Mouse (Mus musculus): Measurements from ENCODE around the gene Tmx2. TPM values are rescaled to one million over a fixed set of nuclear protein-coding genes. Genes with fewer than 3 reads are reported as not detected.

Tmx2 gene
- polyA plus RNA-seq, 1 experiment = 35.9 TPM

DNA sequence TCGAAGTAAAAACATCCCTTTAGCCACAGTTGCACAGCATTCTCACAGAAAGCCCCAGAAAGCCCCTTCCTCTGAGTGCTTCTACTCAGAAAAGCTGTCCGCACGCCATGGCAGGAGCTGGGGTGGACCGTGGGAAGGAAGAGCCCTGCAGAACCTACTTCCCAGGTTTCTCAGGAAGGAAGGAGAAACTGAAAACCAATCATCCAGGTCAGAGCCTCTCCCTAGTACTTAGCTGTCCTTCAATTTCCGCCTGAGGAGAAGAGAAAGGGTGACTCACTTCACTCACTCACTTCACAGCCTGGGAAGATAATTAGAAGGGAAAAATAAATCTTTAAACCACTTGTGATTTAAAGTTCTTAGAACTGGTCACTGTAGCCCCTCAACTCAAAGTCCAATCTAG is 25.4 kb upstream of the Tmx2 start:
- Histone ChIP-seq H3K4me3 (replicated peaks; ENCODE audit: control insufficient read depth, low read depth, low read length) (no peak overlapping the region), H3K27ac (ENCODE audit: control insufficient read depth, insufficient read depth, low read depth, low read length, poor library complexity) (no peak overlapping the region), H3K4me1 (ENCODE audit: control insufficient read depth, insufficient read depth, low read length) (no peaks in the 10 kb centered on the region)
- TF ChIP-seq POLR2A (IDR thresholded peaks at IDR 0.05; ENCODE audit: borderline replicate concordance, control insufficient read depth, low read depth, low read length) (no peak), CTCF (IDR thresholded peaks at IDR 0.05; ENCODE audit: control insufficient read depth, insufficient read depth, low read length) (no peak)
- 84% methylated on average over 5 of the region's 5 CpGs for WGBS

DNA sequence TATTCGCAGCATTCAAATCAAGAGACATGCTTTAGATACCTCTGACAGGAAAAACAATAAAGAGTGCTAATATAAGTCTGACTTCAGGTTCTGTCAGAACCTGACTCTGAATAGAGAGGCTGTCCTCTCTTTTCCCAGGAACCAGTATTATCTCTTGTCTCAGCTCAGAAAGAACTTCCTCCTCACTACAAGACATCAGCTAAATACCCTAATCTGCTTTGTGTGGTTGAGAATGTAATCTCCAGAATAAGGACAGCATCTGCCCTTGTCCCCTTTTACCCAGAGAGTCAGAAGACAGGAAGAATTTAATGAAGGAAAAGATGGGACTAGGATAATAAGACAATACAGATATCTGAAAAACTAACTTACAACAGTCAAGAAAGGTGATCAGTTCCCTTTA is 24.6 kb upstream of the Tmx2 start:
- no peak for TF ChIP-seq POLR2A (IDR thresholded peaks at IDR 0.05; ENCODE audit: borderline replicate concordance, control insufficient read depth, low read depth, low read length)
- no peak for TF ChIP-seq CTCF (IDR thresholded peaks at IDR 0.05; ENCODE audit: control insufficient read depth, insufficient read depth, low read length)
- Histone ChIP-seq H3K27ac (ENCODE audit: control insufficient read depth, insufficient read depth, low read depth, low read length, poor library complexity) (no peak overlapping the region), H3K4me3 (replicated peaks; ENCODE audit: control insufficient read depth, low read depth, low read length) (no peak overlapping the region), H3K4me1 (ENCODE audit: control insufficient read depth, insufficient read depth, low read length) (no peaks in the 10 kb centered on the region)
- 85% methylated on average over 1 of the region's 1 CpGs for WGBS

DNA sequence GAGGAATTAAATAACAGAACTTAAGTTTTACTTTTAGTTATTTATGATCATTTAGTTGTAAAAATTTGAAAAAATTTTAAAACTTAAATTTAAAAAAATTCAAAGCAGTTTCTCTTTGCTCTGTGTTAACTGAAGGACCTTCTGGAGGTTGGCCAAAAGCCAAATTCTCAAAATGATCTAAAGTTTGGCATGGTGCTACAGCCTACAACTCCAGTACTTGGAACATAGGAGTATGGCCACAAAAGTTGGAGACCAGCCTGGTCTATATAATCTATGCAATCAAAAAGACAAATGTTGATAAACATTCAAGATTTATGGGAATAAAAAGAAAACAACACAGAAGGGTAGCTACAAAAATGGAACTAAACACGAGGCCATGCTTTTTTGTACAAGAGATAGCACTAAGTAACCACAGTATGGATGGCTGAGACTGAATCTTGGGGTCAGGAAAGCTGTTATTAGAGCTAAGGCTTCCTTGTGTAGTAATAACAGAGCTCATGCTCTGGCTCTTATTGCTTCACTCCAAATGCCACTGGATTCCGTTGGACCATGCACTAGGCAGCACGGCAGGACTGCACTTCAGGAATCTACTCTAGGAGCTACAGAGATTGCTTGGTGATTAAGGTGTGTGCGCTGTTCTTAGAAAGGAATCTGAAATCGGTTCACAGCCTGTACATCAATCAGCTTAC is 16.2 kb upstream of the Tmx2 start:
- H3K4me3 ChIP-seq (replicated peaks; ENCODE audit: control insufficient read depth, low read depth, low read length) = no peak overlapping the region
- TF ChIP-seq POLR2A (IDR thresholded peaks at IDR 0.05; ENCODE audit: borderline replicate concordance, control insufficient read depth, low read depth, low read length) (no peak), CTCF (IDR thresholded peaks at IDR 0.05; ENCODE audit: control insufficient read depth, insufficient read depth, low read length) (no peak)
- H3K27ac ChIP-seq (ENCODE audit: control insufficient read depth, insufficient read depth, low read depth, low read length, poor library complexity) = no peak overlapping the region
- H3K4me1 ChIP-seq (ENCODE audit: control insufficient read depth, insufficient read depth, low read length) = no peaks in the 10 kb centered on the region
- WGBS = 91% methylated on average over 5 of the region's 5 CpGs

DNA sequence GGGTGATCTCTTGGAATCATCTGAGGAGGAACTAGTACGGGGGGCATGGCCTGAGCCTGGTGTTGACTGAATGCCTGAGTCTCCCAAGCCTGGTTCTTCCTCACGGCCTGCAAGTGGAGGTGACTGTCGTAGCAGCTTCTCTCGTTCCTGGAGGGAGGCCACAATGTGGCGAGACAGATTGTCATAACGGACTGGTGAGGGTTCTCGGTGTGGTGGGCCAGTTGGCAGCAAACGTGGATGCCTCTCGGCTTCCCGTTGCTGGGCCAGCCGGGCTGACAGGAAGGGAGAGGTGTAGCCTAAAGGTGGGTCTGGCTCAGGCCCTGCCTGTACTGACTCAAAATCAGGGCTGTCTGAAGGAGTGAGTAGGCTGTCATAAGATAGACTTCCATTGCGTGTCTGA is 11.1 kb upstream of the Tmx2 start:
- TF ChIP-seq POLR2A (IDR thresholded peaks at IDR 0.05; ENCODE audit: borderline replicate concordance, control insufficient read depth, low read depth, low read length) (no peak), CTCF (IDR thresholded peaks at IDR 0.05; ENCODE audit: control insufficient read depth, insufficient read depth, low read length) (no peak)
- Histone ChIP-seq H3K4me3 (replicated peaks; ENCODE audit: control insufficient read depth, low read depth, low read length) (no peak overlapping the region), H3K27ac (ENCODE audit: control insufficient read depth, insufficient read depth, low read depth, low read length, poor library complexity) (no peak overlapping the region), H3K4me1 (ENCODE audit: control insufficient read depth, insufficient read depth, low read length) (no peaks in the 10 kb centered on the region)
- 91% methylated on average over 12 of the region's 12 CpGs for WGBS

GRCm38 (mm10) chr2:84688080-84688844 is 9.3 kb upstream of the Tmx2 start:
- 68% methylated on average over 2 of the region's 2 CpGs for WGBS
- H3K4me3 ChIP-seq (replicated peaks; ENCODE audit: control insufficient read depth, low read depth, low read length) = no peak overlapping the region
- H3K27ac ChIP-seq (ENCODE audit: control insufficient read depth, insufficient read depth, low read depth, low read length, poor library complexity) = no peak overlapping the region
- TF ChIP-seq CTCF (IDR thresholded peaks at IDR 0.05; ENCODE audit: control insufficient read depth, insufficient read depth, low read length) (no peak), POLR2A (IDR thresholded peaks at IDR 0.05; ENCODE audit: borderline replicate concordance, control insufficient read depth, low read depth, low read length) (no peak)
- no peaks in the 10 kb centered on the region for H3K4me1 ChIP-seq (ENCODE audit: control insufficient read depth, insufficient read depth, low read length)

- H3K27ac ChIP-seq (ENCODE audit: control insufficient read depth, insufficient read depth, low read depth, low read length, poor library complexity) = peak overlapping the region; percentile 94
- no peaks in the 10 kb centered on the region for H3K4me1 ChIP-seq (ENCODE audit: control insufficient read depth, insufficient read depth, low read length)
- peak overlapping the region; percentile 20 for H3K4me3 ChIP-seq (replicated peaks; ENCODE audit: control insufficient read depth, low read depth, low read length)
- TF ChIP-seq CTCF (IDR thresholded peaks at IDR 0.05; ENCODE audit: control insufficient read depth, insufficient read depth, low read length) (no peak), POLR2A (IDR thresholded peaks at IDR 0.05; ENCODE audit: borderline replicate concordance, control insufficient read depth, low read depth, low read length) (no peak)
- WGBS = 64% methylated on average over 6 of the region's 6 CpGs
Measured at GRCm38 (mm10) chr2:84682605-84683183, 3.8 kb upstream of the Tmx2 start.

DNA sequence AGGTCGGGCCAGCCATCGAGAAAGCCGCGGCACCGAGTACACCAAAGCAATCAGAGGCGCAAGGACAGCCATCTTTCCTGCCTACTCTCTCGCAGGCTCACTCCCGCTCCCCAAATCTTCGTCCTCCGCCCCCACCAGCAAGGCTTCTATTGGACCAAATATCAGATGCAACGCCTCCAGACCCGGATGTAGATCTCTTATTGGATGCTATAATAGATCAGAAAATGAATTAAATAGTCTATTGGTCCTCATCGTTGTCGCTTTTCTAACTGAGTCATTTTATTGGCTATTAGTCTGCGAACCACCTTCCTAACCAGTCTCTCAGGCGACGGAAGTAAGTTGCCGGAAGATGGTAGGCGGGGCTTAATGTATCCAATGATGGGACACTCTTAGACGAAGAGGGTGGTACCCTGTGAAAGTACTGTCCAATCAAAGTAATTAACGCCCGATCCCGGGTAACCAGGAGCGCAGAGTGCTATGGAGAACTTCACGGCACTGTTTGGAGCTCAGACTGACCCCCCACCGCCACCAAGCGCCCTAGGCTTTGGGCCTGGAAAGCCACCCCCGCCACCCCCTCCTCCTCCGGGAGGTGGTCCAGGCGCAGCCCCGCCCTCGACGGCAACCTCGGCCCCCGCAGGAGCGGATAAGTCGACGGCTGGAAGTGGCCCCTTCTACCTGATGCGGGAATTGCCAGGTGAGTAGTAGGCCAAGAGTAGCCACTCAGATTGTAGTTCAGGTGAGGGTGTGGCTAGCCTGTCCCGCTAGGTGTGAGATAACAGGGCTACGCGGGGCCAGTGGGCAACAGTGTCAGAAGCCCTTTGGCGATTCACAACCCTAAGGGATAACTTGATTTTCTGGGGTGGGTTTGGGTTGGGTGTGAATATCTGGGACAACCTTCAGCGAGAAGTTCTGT is 716 bp downstream of the Tmx2 start, which contains the start of the genes Gm28635 and Med19:
Gene Gm28635, minus strand, starts transcription at position 74 of the 913 bp plus-strand sequence.
Gene Med19, plus strand, starts transcription at position 435 of the 913 bp plus-strand sequence.
- TF ChIP-seq CTCF (IDR thresholded peaks at IDR 0.05; ENCODE audit: control insufficient read depth, insufficient read depth, low read length) = no peak
- TF ChIP-seq POLR2A (IDR thresholded peaks at IDR 0.05; ENCODE audit: borderline replicate concordance, control insufficient read depth, low read depth, low read length) = peak; percentile 44; the same call in 1 of the 2 replicates

More for the DNA sequence above, 716 bp downstream of the Tmx2 start, which contains the start of the genes Gm28635 and Med19:
- peak within 1 kb of the TSS; percentile 98 for H3K4me3 ChIP-seq (replicated peaks; ENCODE audit: control insufficient read depth, low read depth, low read length)
- H3K27ac ChIP-seq (ENCODE audit: control insufficient read depth, insufficient read depth, low read depth, low read length, poor library complexity) = peak within 1 kb of the TSS; percentile 20; the same call in 1 of the 2 replicates
- H3K4me1 ChIP-seq (ENCODE audit: control insufficient read depth, insufficient read depth, low read length) = no peaks in the 10 kb centered on the region; the same call in 1 of the 2 replicates
- WGBS = under 1% methylated on average over 44 of the region's 44 CpGs

Data from bone marrow, adult 2 months (tissue).